Mouse (Mus musculus): ENCODE measurements around the gene Ldlrad2.

The Ldlrad2 gene

DNA sequence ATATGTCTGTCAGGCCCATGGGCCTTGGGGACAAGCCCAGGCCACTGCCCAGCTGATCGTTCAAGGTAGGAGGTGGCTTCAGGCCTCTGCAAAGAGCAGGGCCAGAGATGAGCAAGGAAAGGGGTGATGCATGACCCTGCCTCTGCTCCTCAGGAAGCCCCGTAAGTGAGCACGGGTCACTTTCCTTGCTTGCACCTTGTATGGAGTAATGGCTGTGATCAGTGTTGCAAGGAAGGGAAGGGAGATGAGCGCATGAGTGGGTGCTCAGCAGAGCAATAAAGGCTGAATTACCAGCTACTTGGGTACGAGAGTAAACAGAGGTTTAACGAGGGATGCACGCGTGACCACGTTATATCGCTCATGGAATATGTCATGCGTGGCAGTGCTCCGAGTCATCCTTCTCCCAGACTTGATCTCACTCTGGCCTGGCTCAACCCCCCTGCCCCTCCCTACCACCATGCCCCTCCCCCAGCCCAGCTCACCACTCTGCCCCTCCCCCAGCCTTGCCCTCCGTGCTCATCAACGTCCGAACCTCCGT, 17.6 kb downstream of the Ldlrad2 start:
- in situ Hi-C loops (cut with MboI, MseI), result loop anchor here (10.0 kb wide), 1 partner anchor 242 kb away; no protein-coding TSS in a partner anchor

DNA sequence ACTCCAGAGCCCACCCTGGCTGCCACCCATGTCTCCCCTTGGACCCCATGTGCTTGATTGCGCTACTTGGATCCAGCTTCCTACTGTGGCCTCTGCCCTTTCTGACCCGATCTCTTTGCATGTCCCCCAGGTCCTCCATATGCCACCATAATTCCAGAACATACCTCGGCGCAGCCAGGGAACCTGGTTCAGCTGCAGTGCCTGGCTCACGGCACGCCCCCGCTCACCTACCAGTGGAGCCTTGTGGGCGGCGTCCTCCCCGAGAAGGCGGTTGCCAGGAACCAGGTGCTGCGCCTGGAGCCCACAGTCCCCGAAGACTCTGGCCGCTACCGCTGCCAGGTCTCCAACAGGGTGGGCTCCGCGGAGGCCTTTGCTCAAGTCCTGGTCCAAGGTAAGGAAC, 20.9 kb downstream of the Ldlrad2 start:
- in situ Hi-C loops (cut with MboI, MseI), result loop anchor here (10.0 kb wide), 1 partner anchor 239 kb away; no protein-coding TSS in a partner anchor

DNA sequence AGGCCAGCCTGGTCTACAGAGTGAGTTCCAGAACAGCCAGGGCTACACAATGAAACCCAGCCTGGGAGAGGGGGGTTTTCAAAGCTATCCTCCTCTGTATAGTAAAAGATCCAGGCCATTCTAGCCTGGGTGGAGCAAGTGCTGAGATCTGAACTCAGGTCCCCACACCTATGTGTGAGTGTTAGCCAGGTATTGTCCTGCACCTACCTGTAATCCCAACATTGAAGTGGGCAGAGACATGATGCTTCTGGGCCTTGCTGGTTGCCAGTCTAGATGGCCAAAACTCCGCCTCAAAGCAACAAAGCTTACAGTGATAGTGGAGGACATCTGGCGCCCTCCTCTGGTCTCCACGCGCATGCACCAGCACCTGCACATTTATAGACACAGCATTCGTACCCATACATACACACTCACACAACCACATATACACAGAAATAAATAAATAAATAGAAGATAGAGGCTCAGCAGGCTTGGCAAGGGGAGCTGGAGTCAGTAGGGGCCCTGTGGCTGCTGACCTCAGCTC, 28.3 kb downstream of the Ldlrad2 start:
- in situ Hi-C loops (cut with MboI, MseI), result no loop called here

- in situ Hi-C loops (cut with MboI, MseI), result no loop called here
Observed at GRCm38 (mm10) chr4:137545568-137545967, 28.8 kb downstream of the Ldlrad2 start.

DNA sequence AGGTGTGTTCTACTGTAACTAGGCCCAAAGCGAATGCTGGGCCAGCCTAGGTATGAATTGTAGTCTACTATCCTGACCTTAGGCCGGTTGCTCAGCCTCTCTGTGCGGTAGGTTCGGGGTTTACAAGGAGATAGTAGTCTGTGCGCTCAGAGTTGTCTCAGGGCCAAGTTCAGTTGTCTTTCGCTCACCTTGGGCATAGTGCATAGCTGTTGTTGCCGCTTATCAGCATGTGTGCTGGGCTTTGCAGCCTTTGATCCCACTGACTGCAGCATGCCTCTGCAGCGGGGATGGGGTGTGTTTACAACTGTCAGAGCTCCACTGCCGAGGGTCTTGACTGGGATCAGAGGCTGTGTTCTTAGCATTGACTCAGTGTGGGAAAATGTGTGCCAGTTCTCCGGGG, 31.4 kb downstream of the Ldlrad2 start:
- in situ Hi-C loops (cut with MboI, MseI), result no loop called here

GRCm38 (mm10) chr4:137540356-137540755, 34.0 kb downstream of the Ldlrad2 start:
- in situ Hi-C loops (cut with MboI, MseI), result no loop called here

DNA sequence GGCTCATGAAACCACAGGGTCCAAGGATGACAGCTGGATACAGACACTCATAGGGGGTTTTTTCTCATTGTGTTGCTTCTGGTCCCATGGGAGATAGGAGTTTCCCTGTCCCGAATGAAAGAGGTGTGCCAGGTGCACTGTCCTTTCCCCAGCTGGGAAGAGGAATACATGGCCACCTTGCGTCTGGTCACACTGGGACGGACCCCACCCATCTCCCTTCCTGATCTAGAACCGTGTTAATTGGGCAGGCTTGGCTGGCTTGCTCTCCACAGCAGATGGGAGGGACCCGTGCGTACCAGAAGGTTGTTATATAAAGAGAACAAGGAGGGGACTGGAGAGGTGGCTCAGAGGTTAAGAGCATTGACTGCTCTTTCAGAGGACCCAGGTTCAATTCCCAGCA, 46.5 kb downstream of the Ldlrad2 start:
- in situ Hi-C loops (cut with MboI, MseI), result no loop called here

DNA sequence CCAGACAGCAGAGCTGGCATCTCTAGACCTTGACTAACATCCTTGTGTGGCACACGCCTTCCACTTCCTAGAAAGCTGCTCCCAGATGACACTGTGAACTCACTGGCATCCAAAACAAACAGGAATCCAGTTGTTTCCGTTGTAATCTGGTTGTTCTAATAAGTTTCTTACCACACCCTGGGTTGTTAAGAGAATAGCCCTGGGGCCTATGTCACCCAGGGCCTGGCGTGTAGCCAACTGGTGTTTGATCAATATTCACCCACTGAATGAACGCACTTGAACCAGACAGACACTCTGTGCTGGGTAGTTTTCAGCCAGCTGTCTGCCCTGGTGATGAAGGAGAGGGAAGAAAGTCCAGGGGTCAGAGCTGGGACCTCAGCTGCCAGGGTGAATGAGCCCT, 47.0 kb downstream of the Ldlrad2 start:
- in situ Hi-C loops (cut with MboI, MseI), result no loop called here

GRCm38 (mm10) chr4:137525426-137525825, 48.9 kb downstream of the Ldlrad2 start:
- in situ Hi-C loops (cut with MboI, MseI), result no loop called here
